Mouse (Mus musculus): Measurements from ENCODE around the gene Prkn. TPM values are rescaled to one million over a fixed set of nuclear protein-coding genes. Genes with fewer than 3 reads are reported as not detected.

Gene Prkn
- polyA plus RNA-seq, 1 experiment, result not detected

GRCm38 (mm10) chr17:11267951-11268350, 427.8 kb downstream of the Prkn start:
- TF ChIP-seq CTCF (IDR thresholded peaks at IDR 0.05; ENCODE audit: control insufficient read depth, insufficient read depth, insufficient read length) (no peak), FOSL1 (IDR thresholded peaks at IDR 0.05; ENCODE audit: insufficient read depth, low read length, poor library complexity, severe bottlenecking) (no peak), USF1 (IDR thresholded peaks at IDR 0.05; ENCODE audit: low read depth) (no peak), MYOG (IDR thresholded peaks at IDR 0.05; ENCODE audit: control insufficient read depth, extremely low read depth, insufficient read length) (no peak), MAX (IDR thresholded peaks at IDR 0.05) (no peak), MYOD1 (IDR thresholded peaks at IDR 0.05; ENCODE audit: control insufficient read depth, insufficient read length, low read depth) (no peak), CEBPB (IDR thresholded peaks at IDR 0.05; ENCODE audit: low read depth) (no peak)
- no peak overlapping the region for H3K4me3 ChIP-seq (ENCODE audit: insufficient read depth, poor library complexity, severe bottlenecking)
- no peaks in the 10 kb centered on the region for H3K27me3 ChIP-seq (ENCODE audit: control insufficient read depth, insufficient read depth, insufficient read length)
- H3K79me3 ChIP-seq (ENCODE audit: low read depth), result no peaks in the 10 kb centered on the region
- H3ac ChIP-seq (ENCODE audit: control insufficient read depth, insufficient read length, low read depth), result no peak overlapping the region
- H3K36me3 ChIP-seq (ENCODE audit: control insufficient read depth, insufficient read depth), result no peaks in the 10 kb centered on the region
- no peaks in the 10 kb centered on the region for H3K79me2 ChIP-seq (ENCODE audit: control insufficient read depth, insufficient read depth)

GRCm38 (mm10) chr17:11270179-11270578, 430.0 kb downstream of the Prkn start:
- no peaks in the 10 kb centered on the region for H3K79me2 ChIP-seq (ENCODE audit: control insufficient read depth, insufficient read depth)
- no peaks in the 10 kb centered on the region for H3K36me3 ChIP-seq (ENCODE audit: control insufficient read depth, insufficient read depth)
- H3ac ChIP-seq (ENCODE audit: control insufficient read depth, insufficient read length, low read depth), result no peak overlapping the region
- TF ChIP-seq USF1 (IDR thresholded peaks at IDR 0.05; ENCODE audit: low read depth) (no peak), MYOG (IDR thresholded peaks at IDR 0.05; ENCODE audit: control insufficient read depth, extremely low read depth, insufficient read length) (no peak), MAX (IDR thresholded peaks at IDR 0.05) (no peak), FOSL1 (IDR thresholded peaks at IDR 0.05; ENCODE audit: insufficient read depth, low read length, poor library complexity, severe bottlenecking) (no peak), CEBPB (IDR thresholded peaks at IDR 0.05; ENCODE audit: low read depth) (no peak), CTCF (IDR thresholded peaks at IDR 0.05; ENCODE audit: control insufficient read depth, insufficient read depth, insufficient read length) (no peak), MYOD1 (IDR thresholded peaks at IDR 0.05; ENCODE audit: control insufficient read depth, insufficient read length, low read depth) (no peak)
- no peaks in the 10 kb centered on the region for H3K79me3 ChIP-seq (ENCODE audit: low read depth)
- H3K4me3 ChIP-seq (ENCODE audit: insufficient read depth, poor library complexity, severe bottlenecking), result no peak overlapping the region
- H3K27me3 ChIP-seq (ENCODE audit: control insufficient read depth, insufficient read depth, insufficient read length), result no peaks in the 10 kb centered on the region

- Histone ChIP-seq H3K4me3 (ENCODE audit: insufficient read depth, poor library complexity, severe bottlenecking) (no peak overlapping the region), H3ac (ENCODE audit: control insufficient read depth, insufficient read length, low read depth) (no peak overlapping the region), H3K79me2 (ENCODE audit: control insufficient read depth, insufficient read depth) (no peaks in the 10 kb centered on the region), H3K79me3 (ENCODE audit: low read depth) (no peaks in the 10 kb centered on the region), H3K36me3 (ENCODE audit: control insufficient read depth, insufficient read depth) (no peaks in the 10 kb centered on the region), H3K27me3 (ENCODE audit: control insufficient read depth, insufficient read depth, insufficient read length) (no peaks in the 10 kb centered on the region)
- TF ChIP-seq MYOG (IDR thresholded peaks at IDR 0.05; ENCODE audit: control insufficient read depth, extremely low read depth, insufficient read length) (no peak), CEBPB (IDR thresholded peaks at IDR 0.05; ENCODE audit: low read depth) (no peak), MAX (IDR thresholded peaks at IDR 0.05) (no peak), FOSL1 (IDR thresholded peaks at IDR 0.05; ENCODE audit: insufficient read depth, low read length, poor library complexity, severe bottlenecking) (no peak), USF1 (IDR thresholded peaks at IDR 0.05; ENCODE audit: low read depth) (no peak), MYOD1 (IDR thresholded peaks at IDR 0.05; ENCODE audit: control insufficient read depth, insufficient read length, low read depth) (no peak), CTCF (IDR thresholded peaks at IDR 0.05; ENCODE audit: control insufficient read depth, insufficient read depth, insufficient read length) (no peak)
Observed at GRCm38 (mm10) chr17:11271876-11272275, 431.7 kb downstream of the Prkn start.

GRCm38 (mm10) chr17:11284246-11284645, 444.1 kb downstream of the Prkn start:
- no peak for TF ChIP-seq MYOG (IDR thresholded peaks at IDR 0.05; ENCODE audit: control insufficient read depth, extremely low read depth, insufficient read length)
- no peak for TF ChIP-seq USF1 (IDR thresholded peaks at IDR 0.05; ENCODE audit: low read depth)
- TF ChIP-seq MAX (IDR thresholded peaks at IDR 0.05), result no peak
- no peak for TF ChIP-seq CEBPB (IDR thresholded peaks at IDR 0.05; ENCODE audit: low read depth)
- no peak for TF ChIP-seq CTCF (IDR thresholded peaks at IDR 0.05; ENCODE audit: control insufficient read depth, insufficient read depth, insufficient read length)
- TF ChIP-seq FOSL1 (IDR thresholded peaks at IDR 0.05; ENCODE audit: insufficient read depth, low read length, poor library complexity, severe bottlenecking), result no peak
- TF ChIP-seq MYOD1 (IDR thresholded peaks at IDR 0.05; ENCODE audit: control insufficient read depth, insufficient read length, low read depth), result no peak

GRCm38 (mm10) chr17:11290183-11290582, 450.0 kb downstream of the Prkn start:
- H3K36me3 ChIP-seq (ENCODE audit: control insufficient read depth, insufficient read depth), result no peaks in the 10 kb centered on the region
- H3K27me3 ChIP-seq (ENCODE audit: control insufficient read depth, insufficient read depth, insufficient read length), result no peaks in the 10 kb centered on the region
- no peak overlapping the region for H3K4me3 ChIP-seq (ENCODE audit: insufficient read depth, poor library complexity, severe bottlenecking)
- H3K79me2 ChIP-seq (ENCODE audit: control insufficient read depth, insufficient read depth), result no peaks in the 10 kb centered on the region
- no peaks in the 10 kb centered on the region for H3K79me3 ChIP-seq (ENCODE audit: low read depth)
- H3ac ChIP-seq (ENCODE audit: control insufficient read depth, insufficient read length, low read depth), result no peak overlapping the region
- TF ChIP-seq CEBPB (IDR thresholded peaks at IDR 0.05; ENCODE audit: low read depth) (no peak), MYOG (IDR thresholded peaks at IDR 0.05; ENCODE audit: control insufficient read depth, extremely low read depth, insufficient read length) (no peak), MYOD1 (IDR thresholded peaks at IDR 0.05; ENCODE audit: control insufficient read depth, insufficient read length, low read depth) (no peak), FOSL1 (IDR thresholded peaks at IDR 0.05; ENCODE audit: insufficient read depth, low read length, poor library complexity, severe bottlenecking) (no peak), CTCF (IDR thresholded peaks at IDR 0.05; ENCODE audit: control insufficient read depth, insufficient read depth, insufficient read length) (no peak), USF1 (IDR thresholded peaks at IDR 0.05; ENCODE audit: low read depth) (no peak), MAX (IDR thresholded peaks at IDR 0.05) (no peak)

More at GRCm38 (mm10) chr17:11284246-11284645, 444.1 kb downstream of the Prkn start:
- Histone ChIP-seq H3ac (ENCODE audit: control insufficient read depth, insufficient read length, low read depth) (no peak overlapping the region), H3K27me3 (ENCODE audit: control insufficient read depth, insufficient read depth, insufficient read length) (no peaks in the 10 kb centered on the region), H3K79me2 (ENCODE audit: control insufficient read depth, insufficient read depth) (no peaks in the 10 kb centered on the region), H3K79me3 (ENCODE audit: low read depth) (no peaks in the 10 kb centered on the region), H3K36me3 (ENCODE audit: control insufficient read depth, insufficient read depth) (no peaks in the 10 kb centered on the region), H3K4me3 (ENCODE audit: insufficient read depth, poor library complexity, severe bottlenecking) (no peak overlapping the region)

- no peak for TF ChIP-seq FOSL1 (IDR thresholded peaks at IDR 0.05; ENCODE audit: insufficient read depth, low read length, poor library complexity, severe bottlenecking)
- TF ChIP-seq MYOG (IDR thresholded peaks at IDR 0.05; ENCODE audit: control insufficient read depth, extremely low read depth, insufficient read length), result no peak
- no peak for TF ChIP-seq CEBPB (IDR thresholded peaks at IDR 0.05; ENCODE audit: low read depth)
- no peak for TF ChIP-seq CTCF (IDR thresholded peaks at IDR 0.05; ENCODE audit: control insufficient read depth, insufficient read depth, insufficient read length)
- TF ChIP-seq USF1 (IDR thresholded peaks at IDR 0.05; ENCODE audit: low read depth), result no peak
- no peak for TF ChIP-seq MAX (IDR thresholded peaks at IDR 0.05)
- no peak for TF ChIP-seq MYOD1 (IDR thresholded peaks at IDR 0.05; ENCODE audit: control insufficient read depth, insufficient read length, low read depth)
- no peaks in the 10 kb centered on the region for H3K36me3 ChIP-seq (ENCODE audit: control insufficient read depth, insufficient read depth)
- H3K4me3 ChIP-seq (ENCODE audit: insufficient read depth, poor library complexity, severe bottlenecking), result no peak overlapping the region
- no peaks in the 10 kb centered on the region for H3K27me3 ChIP-seq (ENCODE audit: control insufficient read depth, insufficient read depth, insufficient read length)
- no peaks in the 10 kb centered on the region for H3K79me3 ChIP-seq (ENCODE audit: low read depth)
- no peaks in the 10 kb centered on the region for H3K79me2 ChIP-seq (ENCODE audit: control insufficient read depth, insufficient read depth)
- H3ac ChIP-seq (ENCODE audit: control insufficient read depth, insufficient read length, low read depth), result no peak overlapping the region
Observed at GRCm38 (mm10) chr17:11303116-11303515, 462.9 kb downstream of the Prkn start.
